Mouse (Mus musculus) gastrocnemius, adult 8-10 months (tissue): ENCODE data around the gene Ptprm. TPM values are rescaled to one million over a fixed set of nuclear protein-coding genes. Genes with fewer than 3 reads are reported as not detected.

Experiments used
- DNase-seq, 2 experiments: peaks; one replicate each; pipeline ENCODE4 v3.0.0; 2022; ENCODE audit warnings: low spot score in 2 of 2
- total RNA-seq, 4 experiments: library from RNA; stranded (reverse); gene quantifications; 2 replicates each; pipeline ENCODE4 v1.2.4; 2022

The Ptprm gene
- total RNA-seq, 4 experiments from 2014 or later, result 20.1 to 26.0 (median 22.7) TPM

GRCm38 (mm10) chr17:67345157-67345556 is 9.1 kb downstream of the Ptprm start:
- DNase-seq, result no peak

- no peak for DNase-seq
These were observed 10.8 kb downstream of the Ptprm start for GRCm38 (mm10) chr17:67343471-67343870.

GRCm38 (mm10) chr17:67343006-67343405 is 11.3 kb downstream of the Ptprm start:
- no peak for DNase-seq

GRCm38 (mm10) chr17:67340362-67340761 is 13.9 kb downstream of the Ptprm start:
- no peak for DNase-seq

- no peak for DNase-seq
These were observed 14.7 kb downstream of the Ptprm start for GRCm38 (mm10) chr17:67339569-67339968.

GRCm38 (mm10) chr17:67334310-67334709 is 19.9 kb downstream of the Ptprm start:
- no peak for DNase-seq

GRCm38 (mm10) chr17:67329435-67329834 is 24.8 kb downstream of the Ptprm start:
- DNase-seq, result no peak

- no peak for DNase-seq
These were observed 29.8 kb downstream of the Ptprm start for GRCm38 (mm10) chr17:67324499-67324832.

GRCm38 (mm10) chr17:67323777-67324498 is 30.3 kb downstream of the Ptprm start:
- DNase-seq, result no peak

- DNase-seq, result no peak
These were observed 39.6 kb downstream of the Ptprm start for GRCm38 (mm10) chr17:67314491-67315205.

GRCm38 (mm10) chr17:67308421-67308820 is 45.8 kb downstream of the Ptprm start:
- no peak for DNase-seq

- no peak for DNase-seq
These were observed 48.0 kb downstream of the Ptprm start for GRCm38 (mm10) chr17:67306066-67306845.

- peak in 1 of 2 experiments; percentile 20 for DNase-seq
These were observed 49.4 kb downstream of the Ptprm start for GRCm38 (mm10) chr17:67304831-67305230.

- no peak for DNase-seq
These were observed 50.7 kb downstream of the Ptprm start for GRCm38 (mm10) chr17:67303326-67304099.

GRCm38 (mm10) chr17:67302569-67302968 is 51.7 kb downstream of the Ptprm start:
- no peak for DNase-seq

GRCm38 (mm10) chr17:67302074-67302473 is 52.2 kb downstream of the Ptprm start:
- DNase-seq, result no peak

GRCm38 (mm10) chr17:67301367-67301766 is 52.9 kb downstream of the Ptprm start:
- DNase-seq, result no peak

- no peak for DNase-seq
These were observed 55.9 kb downstream of the Ptprm start for GRCm38 (mm10) chr17:67298269-67298798.

- no peak for DNase-seq
These were observed 57.4 kb downstream of the Ptprm start for GRCm38 (mm10) chr17:67296604-67297595.
